Mouse (Mus musculus) heart, postnatal 14 days (tissue): Measurements from ENCODE around the gene Bsg. TPM values are rescaled to one million over a fixed set of nuclear protein-coding genes. Genes with fewer than 3 reads are reported as not detected.

Experiments
- DNase-seq, 2 experiments: peaks; one replicate each; pipeline ENCODE4 v3.0.0; 2021 to 2022
- intact Hi-C: fragments of 180-260 bp; cut with DNase I; formaldehyde crosslinking; loops from one replicate; pipeline ENCODE4 v1.15.1; 2025
- long read RNA-seq, 2 experiments: library from polyadenylated mRNA; stranded (forward); transcript quantifications; one replicate each; pipeline ENCODE4 v2.0.0; 2021
- total RNA-seq, 2 experiments: library from RNA; stranded (reverse); gene quantifications; 2 replicates each; pipeline ENCODE4 v1.2.3; 2021

The Bsg gene
- 1,000 to 10,000 TPM; 1,285 to 1,330 TPM for total RNA-seq
- long read RNA-seq, experiment 1, transcript Bsg-205 (7 exons, 1,261 nt) = major isoform, 3,319 of 3,594 reads
- long read RNA-seq, experiment 1, transcript Bsg-201 (8 exons, 1,526 nt) = minor isoform, 7 of 3,594 reads
- long read RNA-seq, experiment 1, transcript Bsg-202 (6 exons, 1,240 nt) = minor isoform, 9 of 3,594 reads
- long read RNA-seq, experiment 1, partial matches to known transcripts = 32 of 3,594 reads
- long read RNA-seq, experiment 1, other reads (novel, unspliced or antisense) = 226 of 3,594 reads
- long read RNA-seq, experiment 2, transcript Bsg-201 (8 exons, 1,526 nt) = minor isoform, 7 of 2,903 reads
- long read RNA-seq, experiment 2, transcript Bsg-205 (7 exons, 1,261 nt) = major isoform, 2,688 of 2,903 reads
- long read RNA-seq, experiment 2, transcript Bsg-202 (6 exons, 1,240 nt) = minor isoform, 12 of 2,903 reads
- long read RNA-seq, experiment 2, partial matches to known transcripts = 26 of 2,903 reads
- long read RNA-seq, experiment 2, other reads (novel, unspliced or antisense) = 166 of 2,903 reads

DNA sequence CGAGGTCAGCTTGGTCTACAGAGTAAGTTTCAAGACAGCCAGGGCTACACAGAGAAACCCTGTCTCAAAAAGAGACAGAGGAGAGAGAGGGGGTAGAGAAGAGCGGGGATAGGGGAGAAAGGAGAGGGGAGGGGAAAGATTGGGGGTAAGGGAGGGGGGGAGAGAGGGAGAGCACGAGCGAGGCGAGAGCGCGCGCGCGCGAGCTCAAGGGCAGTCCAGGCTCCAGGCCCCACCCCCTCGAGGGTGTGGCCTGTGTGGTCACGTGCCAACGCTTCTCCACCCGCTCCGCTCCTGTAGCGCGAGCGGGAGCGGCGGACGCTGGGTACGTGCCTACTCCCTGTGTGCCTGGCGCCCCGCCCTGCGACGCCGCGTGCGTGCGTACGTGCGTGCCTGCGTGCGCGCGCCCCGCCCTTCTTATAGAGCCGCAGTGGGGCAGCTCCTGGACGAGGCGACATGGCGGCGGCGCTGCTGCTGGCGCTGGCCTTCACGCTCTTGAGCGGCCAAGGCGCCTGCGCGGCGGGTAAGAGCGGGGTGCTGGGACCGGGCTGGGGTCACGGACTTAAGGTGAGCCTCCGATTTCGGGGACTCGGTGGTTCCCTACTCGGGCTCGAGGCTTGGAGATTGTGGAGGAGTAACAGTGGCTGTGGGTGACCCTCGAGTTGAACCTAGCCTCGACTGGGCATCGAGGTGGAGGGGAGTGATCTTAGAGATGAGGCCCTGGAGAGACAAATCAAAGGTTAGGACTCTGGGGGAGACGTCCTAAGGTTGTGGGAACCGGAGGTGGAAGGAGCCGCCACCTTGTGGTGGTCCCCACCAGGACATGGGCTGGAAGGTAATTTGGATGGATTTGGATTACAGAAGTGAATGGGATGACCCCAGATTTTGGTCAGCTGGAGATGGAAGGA lies at the start of gene Bsg:
Gene Bsg (plus strand): TSS at position 427 of the 905 bp plus-strand sequence.
- peak; percentile 99 to 100 for DNase-seq
- intact Hi-C loops = no loop called here

DNA sequence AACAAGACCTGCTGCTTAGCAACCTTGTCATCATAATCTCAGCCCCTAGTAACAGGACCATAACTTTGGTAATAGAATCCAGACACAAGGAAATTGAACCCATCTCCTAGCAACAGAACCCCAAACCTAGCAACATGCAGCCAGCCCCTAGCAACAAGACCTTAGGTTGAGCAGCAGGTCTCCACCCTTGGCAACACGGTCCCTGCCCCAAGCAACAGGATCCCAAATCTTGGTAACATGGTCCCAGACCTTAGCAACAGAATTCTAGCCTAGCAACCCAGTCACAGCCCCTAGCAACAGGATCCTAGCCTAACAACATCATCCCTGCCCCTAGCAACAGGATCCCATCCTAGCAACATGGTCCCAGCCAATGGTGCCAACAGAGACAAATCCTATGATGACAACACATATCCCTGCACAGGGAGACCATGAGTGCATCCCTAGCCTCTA lies 49.3 kb upstream of the Bsg start:
- intact Hi-C loops = no loop called here
- no peak for DNase-seq

DNA sequence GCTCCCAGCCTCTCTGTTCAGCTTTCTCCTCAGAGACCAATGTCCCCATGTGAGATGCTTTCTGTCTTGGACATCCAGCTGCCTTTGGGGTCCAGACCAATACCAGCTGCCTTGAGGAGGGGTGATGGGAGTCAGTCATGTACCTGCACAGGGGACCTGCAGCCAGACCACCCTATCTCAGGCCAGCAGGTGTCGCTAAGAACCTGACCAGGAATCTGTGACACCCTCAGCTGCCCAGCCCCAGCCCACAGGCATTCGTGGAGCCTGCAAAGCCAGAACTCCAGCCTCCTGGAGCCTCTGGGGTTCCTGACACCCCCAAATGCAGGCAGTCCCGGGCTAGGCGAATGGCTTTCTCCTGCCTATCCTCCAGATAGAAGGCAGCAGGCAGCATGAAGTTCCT lies 45.5 kb upstream of the Bsg start:
- intact Hi-C loops = no loop called here
- DNase-seq = no peak

DNA sequence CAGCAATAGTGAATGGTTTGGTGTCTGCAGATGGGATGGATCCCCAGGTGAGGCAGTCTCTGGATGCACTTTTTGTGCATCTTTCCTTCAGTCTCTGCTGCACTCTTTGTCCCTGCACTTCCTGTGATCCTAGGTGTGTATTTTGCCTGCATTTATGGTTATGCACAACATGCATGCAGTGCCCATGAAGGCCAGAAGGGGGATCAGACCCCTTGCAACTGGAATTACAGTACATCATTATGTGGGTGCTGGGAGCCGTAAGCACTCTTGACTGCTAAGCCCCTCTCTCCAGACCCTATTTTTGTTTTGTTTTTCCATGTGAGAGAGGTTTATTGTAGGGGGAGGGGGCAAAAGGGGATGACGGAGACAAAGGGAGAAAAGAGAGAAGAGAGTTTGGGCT lies 44.0 kb upstream of the Bsg start:
- no peak for DNase-seq
- intact Hi-C loops = no loop called here

DNA sequence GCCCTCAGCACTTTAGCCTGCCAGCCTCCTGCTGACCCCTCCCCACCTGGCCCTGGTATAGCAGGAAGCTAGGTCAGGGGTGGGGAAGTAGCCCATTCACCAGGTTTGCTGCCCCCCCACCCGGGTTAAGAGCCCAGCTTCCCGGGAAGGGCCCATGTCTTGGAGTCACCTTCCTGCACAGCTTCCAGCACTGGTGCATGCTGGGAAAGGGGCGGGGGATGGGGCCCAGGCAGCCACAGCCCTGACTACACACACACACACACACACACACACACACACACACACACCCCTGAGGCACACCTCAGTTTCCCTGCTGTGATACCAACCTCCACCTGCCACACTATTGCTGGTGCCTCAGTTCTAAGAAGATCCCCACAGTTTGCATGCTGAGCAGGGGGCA lies 42.4 kb upstream of the Bsg start:
- intact Hi-C loops = no loop called here
- no peak for DNase-seq

- peak; percentile 71 to 79 for DNase-seq
- intact Hi-C loops = no loop called here
Measured at GRCm38 (mm10) chr10:79664131-79664665, 40.1 kb upstream of the Bsg start, which contains the start of gene Madcam1. Gene Madcam1 (plus strand): TSS chr10:79664559.

DNA sequence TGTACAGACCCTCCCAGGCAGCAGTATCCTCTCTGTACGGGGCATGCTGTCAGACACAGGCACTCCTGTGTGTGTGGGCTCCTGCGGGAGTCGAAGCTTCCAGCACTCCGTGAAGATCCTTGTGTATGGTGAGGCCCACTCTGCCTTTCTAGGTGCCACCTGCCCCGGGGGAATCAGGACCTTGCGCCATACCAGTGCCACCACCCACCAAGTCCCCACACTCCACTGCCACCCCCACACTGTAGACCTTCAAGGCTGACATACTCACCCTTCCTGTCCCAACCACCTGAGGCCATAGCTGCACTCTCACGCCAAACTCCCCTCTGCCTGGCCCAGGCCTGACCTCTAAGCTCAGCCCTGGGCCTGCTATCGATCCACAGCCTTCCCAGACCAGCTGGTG lies 39.2 kb upstream of the Bsg start:
- intact Hi-C loops = no loop called here
- DNase-seq = no peak

- no peak for DNase-seq
- intact Hi-C loops = no loop called here
Measured at GRCm38 (mm10) chr10:79666493-79666892, 37.8 kb upstream of the Bsg start.

GRCm38 (mm10) chr10:79668076-79668475 lies 36.2 kb upstream of the Bsg start:
- no peak for DNase-seq
- intact Hi-C loops = loop anchor here (1.0 kb wide), 1 partner anchor 73 kb away; no protein-coding TSS in a partner anchor

DNA sequence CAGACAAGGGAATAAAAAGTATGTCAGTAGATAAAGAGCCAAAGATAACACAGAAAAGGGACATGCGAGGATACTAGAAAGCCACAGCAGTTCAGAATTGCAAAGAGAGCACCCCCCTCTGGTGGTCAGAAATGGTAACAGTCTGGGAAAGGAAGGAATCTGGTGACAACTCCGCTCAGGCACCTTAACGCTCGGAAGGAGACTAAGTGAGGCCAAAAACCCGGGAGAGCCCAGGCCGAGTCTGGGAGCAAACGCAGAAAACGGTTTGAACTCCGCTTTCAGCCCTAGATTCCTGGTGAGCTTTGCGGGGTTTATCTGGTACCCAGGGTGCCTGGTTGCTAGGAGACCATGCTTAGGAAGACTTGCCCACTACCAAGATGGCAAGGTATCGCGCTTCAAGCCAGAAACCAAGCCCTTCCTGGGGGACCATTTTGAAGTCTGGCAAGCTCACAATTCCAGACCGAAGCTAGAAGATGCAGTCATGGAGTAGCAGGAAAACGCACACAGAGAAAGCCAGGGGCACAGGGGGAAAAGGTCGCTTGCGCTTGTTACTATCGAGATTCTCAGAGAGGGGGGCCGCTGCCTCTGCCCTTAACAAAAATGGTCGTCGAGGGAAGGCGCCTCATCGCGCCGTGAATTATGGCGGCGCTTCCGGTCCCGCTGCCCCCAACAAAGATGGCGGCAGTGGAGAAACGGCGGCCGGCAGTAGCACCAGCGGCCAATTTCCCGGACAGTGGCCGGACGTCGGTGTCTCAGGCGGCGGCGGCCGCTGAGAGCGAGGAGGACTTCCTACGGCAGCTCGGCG lies 35.3 kb upstream of the Bsg start, which contains the start of gene Tpgs1:
Gene Tpgs1 (plus strand): TSS at position 599 of the 805 bp plus-strand sequence.
- DNase-seq = peak; percentile 88 to 92
- intact Hi-C loops = loop anchor here (1.0 kb wide), 1 partner anchor 74 kb away; no protein-coding TSS in a partner anchor

DNA sequence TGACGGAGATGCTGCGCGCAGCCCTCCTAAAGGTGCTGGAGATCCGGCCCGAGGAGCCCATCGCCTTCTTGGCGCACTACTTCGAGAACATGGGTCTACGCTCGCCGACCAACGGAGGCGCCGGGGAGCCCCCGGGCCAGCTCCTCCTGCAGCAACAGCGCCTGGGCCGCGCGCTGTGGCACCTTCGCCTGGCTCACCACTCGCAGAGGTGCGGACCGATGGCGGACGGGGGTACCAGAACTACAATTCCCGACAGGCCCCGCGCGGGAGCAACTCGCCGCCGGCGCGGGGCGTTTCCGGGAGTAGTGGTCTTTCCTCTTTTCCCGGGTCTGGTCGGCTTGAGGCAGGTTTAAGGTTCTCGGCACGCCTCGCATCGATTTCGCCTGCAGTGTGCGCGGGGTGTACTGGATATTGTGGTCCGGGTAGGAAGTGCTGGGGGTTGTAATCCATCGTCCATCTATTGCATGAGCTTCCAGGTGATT lies 34.7 kb upstream of the Bsg start:
- intact Hi-C loops = no loop called here
- peak; percentile 75 to 80 for DNase-seq

- no peak for DNase-seq
- intact Hi-C loops = no loop called here
Measured at GRCm38 (mm10) chr10:79670071-79670888, 34.0 kb upstream of the Bsg start.

GRCm38 (mm10) chr10:79671396-79672087 lies 32.7 kb upstream of the Bsg start:
- intact Hi-C loops = no loop called here
- no peak for DNase-seq

DNA sequence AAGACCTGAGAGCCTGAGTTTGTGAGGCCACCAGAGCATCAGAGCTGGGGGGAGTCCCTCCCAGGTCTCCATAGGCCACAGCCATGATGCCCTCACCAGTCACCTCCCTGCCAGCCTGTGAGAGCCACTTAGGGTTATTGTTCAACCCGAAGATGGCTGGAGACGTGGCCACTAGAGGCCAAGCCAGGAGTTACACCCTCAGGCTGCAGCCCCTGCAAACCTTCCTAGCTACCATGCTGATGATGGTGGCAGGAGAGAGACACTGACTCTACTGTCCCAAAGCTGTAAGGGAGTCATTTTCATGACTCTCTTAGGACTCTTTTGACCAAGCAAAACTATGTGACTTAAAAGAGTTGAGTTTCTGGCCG lies 32.2 kb upstream of the Bsg start:
- intact Hi-C loops = no loop called here
- no peak for DNase-seq

DNA sequence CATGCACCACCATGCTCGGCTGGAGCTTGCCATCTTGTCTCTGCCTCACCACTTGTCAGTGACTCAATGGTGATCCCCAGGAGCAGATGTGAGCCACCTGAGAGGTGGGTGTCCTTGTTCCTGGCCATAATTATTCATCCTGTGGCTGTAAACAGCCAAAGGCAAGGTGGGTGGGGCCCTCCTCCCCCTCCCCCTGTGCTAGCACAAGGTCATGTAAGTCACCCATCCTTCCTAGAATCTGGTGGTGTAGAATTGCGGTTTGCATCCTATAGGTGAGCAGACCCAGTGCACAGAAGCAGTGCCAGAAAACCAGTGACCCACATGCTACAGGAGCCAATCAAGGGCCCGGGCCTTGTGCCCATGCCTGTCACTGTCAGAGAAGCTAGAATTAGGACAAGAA lies 31.2 kb upstream of the Bsg start:
- intact Hi-C loops = no loop called here
- no peak for DNase-seq

DNA sequence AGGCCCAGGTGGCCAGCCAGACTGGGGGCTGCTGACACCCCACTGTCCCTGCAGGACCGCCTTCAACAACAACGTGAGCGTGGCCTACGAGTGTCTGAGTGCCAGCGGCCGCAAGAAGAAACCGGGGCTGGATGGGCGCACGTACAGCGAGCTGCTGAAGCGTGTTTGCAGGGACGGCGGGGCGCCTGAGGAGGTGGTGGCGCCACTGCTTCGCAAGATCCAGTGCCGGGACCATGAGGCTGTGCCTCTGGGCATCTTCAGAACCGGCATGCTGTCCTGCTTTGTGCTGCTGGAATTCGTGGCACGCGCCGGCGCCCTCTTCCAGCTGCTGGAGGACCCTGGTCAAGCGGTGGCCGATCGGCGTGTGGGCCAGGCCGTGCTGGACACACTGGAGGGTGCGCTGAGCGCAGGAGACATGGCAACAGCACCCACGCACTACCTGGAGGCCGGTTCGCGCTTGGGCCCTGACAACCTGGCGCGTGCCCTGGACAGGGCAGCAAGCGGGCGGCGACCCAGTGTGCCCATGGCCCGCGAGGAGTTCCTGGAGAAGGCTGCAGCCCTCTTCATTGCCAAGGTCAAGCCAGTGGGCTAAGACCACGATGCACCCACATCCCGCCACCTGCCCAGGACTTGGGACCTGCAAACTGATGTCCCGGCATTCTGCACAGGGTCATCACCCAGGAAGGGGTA lies 28.8 kb upstream of the Bsg start:
- intact Hi-C loops = no loop called here
- no peak for DNase-seq

DNA sequence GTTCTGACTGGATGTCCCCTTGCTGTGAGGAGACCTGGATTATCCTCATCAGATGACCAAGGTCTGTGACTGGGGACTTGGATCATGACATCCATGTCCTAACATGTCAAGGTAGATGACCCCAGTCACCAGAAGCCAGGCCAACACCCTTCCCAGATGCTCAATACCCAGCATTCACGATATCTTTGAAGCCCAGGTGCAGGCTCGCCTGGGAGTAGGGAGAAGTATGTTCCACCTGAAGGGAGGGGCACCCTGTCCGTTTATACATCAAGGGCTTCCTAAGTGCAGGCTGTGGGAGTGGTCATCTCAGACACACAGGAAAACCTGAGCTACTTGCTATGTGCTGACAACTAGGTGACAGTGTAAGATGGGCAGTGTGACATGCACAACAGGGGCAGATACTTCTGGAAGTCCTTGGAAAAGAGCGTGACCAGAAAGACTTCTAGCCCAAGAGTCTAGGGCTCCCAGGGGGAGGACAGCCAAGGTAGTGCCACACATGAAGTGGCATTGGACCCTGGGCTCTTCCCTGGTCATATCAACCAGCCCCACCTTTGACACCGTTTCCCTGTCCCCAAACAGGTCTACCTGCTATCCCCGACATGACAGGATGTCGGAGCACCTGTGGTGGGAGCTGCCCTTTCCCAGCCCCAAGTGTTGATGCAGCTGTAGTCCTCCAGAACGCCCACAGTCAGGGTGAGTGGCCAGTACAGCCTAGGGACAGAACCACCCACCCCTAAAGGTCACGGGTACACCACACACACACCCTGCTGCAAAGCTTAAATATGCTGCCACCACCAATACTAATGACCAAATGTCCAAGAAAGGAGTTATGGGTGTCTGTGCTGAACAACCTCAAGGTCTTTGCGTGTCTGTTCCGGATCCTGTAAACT lies 23.4 kb upstream of the Bsg start:
- DNase-seq = no peak

More for the DNA sequence above, 23.4 kb upstream of the Bsg start:
- intact Hi-C loops = no loop called here
